Mouse (Mus musculus): ENCODE data around the gene Epp13.

Gene Epp13

DNA sequence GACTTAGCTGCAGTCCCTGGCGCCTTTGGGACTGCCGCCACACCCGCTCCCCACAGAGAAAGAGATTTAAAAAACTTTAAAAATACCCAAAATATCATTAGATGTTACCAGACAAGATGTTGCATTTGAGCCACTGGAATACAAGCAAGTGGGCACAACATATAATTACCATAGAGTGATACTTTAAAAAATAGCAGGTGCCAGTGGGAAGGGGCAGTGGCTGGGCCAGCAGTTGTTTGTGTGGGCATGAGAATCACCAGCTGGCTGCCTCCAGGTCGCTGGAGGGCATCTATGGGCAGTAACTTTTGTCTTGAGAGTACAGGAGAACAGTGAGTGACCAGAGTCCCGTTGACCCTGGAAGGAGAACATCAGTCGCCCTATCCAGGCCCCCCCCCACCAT is at the start of gene Epp13:
Gene Epp13 (plus strand): TSS at position 301 of the 400 bp plus-strand sequence.
- ChIA-PET POLR2A (no interaction called here), CTCF (no interaction called here)

DNA sequence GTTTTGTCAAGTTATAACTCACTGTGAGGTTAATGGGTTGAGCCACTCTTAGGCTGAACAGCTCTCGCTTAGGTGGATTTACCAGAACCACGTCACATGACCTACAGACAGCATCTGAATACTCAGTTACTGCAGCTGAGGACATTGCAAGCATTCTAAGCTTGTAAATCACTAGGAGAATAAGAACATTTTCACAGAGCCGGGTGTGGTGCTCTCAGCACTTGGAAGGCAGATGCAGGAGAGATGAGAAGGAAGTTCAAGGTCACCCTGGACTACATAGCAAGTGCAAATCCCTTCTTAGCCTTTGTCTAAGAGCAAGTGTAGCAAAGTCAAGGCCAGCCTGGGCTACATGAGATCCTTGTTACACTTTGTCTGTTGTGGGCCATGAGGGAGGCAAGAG is 48.3 kb upstream of the Epp13 start:
- POLR2A ChIA-PET = interaction anchor here in 3 of 4 experiments (0.5 to 1.2 kb wide), 5 partner anchors 10 to 1189 kb away, joined by 3 to 5 read pairs (median 3); partner anchors contain the start of gene Fiz1 (in 1 of the 3)
- CTCF ChIA-PET = interaction anchor here (0.5 to 2.3 kb wide), 9 partner anchors 9 to 85 kb away, joined by 3 to 8 read pairs (median 3); partner anchors contain the start of gene Zfp444 (in 1 of the 4)

DNA sequence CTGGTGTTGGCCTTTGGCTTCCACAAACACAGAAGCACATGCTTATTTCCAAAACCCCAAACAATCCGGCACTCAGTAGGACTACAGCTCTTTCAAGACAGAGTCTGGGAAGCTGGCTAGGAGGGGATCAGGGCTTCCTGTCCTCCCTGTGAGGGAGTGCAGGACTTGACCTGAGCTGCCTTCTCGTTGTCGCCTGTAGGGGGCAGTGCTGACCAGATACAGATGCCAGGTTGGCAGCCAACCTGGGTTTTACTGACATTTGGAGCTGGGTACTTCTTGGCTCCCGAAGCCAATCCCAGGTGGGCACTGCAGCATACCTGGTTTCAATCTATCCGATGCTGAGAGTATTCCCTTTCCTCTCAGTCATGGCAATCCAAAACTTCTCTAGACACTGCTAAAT is 39.4 kb upstream of the Epp13 start:
- CTCF ChIA-PET = interaction anchor here (0.5 to 3.0 kb wide), 76 partner anchors 9 to 217 kb away, joined by 3 to 33 read pairs (median 5); partner anchors contain the start of genes Galp (in 2 of the 4), Zfp78 (in 2 of the 4), Zscan5b (in 2 of the 4) and Zfp787 (in 1 of the 4)
- POLR2A ChIA-PET = interaction anchor here (0.6 to 2.8 kb wide), 14 partner anchors 13 to 898 kb away, joined by 3 to 15 read pairs (median 5); partner anchors contain the start of genes Galp (in 1 of the 4), Zfp667 (in 1 of the 4) and Zfp787 (in 1 of the 4)

DNA sequence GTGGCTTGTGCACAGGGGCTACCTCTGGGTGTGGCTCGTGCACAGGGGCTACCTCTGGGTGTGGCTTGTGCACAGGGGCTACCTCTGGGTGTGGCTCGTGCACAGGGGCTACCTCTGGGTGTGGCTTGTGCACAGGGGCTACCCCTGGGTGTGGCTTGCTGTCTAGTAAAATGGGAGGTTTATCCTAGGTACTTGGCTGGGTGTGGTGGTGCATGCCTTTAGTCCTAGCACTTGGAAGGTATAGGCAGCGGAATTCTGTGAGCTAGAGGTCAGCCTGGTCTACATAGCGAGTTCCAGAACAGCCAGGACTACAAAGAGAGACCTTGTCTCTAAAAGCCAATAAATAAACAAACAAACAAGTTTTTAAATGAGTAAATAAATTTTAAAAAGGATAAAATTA is 37.8 kb upstream of the Epp13 start:
- POLR2A ChIA-PET = interaction anchor here in 3 of 4 experiments (0.7 to 2.8 kb wide), 12 partner anchors 10 to 1195 kb away, joined by 3 to 15 read pairs (median 3); no protein-coding TSS in a partner anchor
- CTCF ChIA-PET = interaction anchor here (0.5 to 3.0 kb wide), 13 partner anchors 9 to 1267 kb away, joined by 3 to 33 read pairs (median 9); partner anchors contain the start of genes Zfp78 (in 1 of the 4) and Zscan5b (in 1 of the 4)

DNA sequence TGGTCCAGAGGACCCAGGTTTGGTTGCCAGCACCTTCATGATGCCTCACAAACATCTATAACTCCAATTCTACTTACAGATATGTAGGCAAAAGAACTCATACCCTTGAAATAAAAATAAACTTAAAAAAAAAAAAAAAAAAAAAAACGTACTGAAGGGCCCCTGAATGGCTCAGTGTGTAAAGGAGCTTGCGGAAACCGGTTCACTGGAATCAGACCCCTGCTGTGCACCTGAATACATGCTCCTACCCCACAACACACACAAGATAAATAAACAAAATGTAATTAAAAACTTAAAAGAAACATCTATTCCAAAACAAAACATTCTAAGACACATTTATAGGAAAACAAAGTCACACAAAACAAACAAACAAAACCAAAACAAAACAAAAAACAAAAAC is 32.4 kb upstream of the Epp13 start:
- POLR2A ChIA-PET = interaction anchor here in 3 of 4 experiments (0.6 to 0.8 kb wide), 3 partner anchors 20 to 79 kb away, joined by 3 to 6 read pairs (median 4); no protein-coding TSS in a partner anchor

DNA sequence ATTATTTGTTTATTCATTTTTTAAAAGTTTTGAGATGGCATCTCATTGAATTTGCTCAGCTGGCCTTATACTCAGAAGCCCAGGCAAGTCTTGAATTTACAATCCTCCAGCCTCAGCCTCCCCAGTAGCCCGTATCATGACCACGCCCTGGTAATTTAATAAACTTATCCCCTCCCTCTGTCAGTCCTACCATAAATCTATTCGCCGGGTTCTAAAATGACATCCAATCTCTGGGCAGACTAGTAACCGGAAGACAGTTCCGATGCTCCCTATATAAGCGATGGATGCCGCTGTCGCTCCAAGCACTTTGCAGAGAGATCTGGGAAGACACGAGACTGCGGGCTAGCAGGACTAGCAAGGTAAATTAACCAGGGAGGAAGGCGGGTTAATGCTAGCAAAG is 30.5 kb upstream of the Epp13 start, which contains the start of gene Zscan5b:
Gene Zscan5b (plus strand): TSS at position 301 of the 400 bp plus-strand sequence.
- POLR2A ChIA-PET = interaction anchor here in 2 of 4 experiments (0.6 to 1.0 kb wide), 3 partner anchors 10 to 65 kb away, joined by 4 to 5 read pairs (median 4); partner anchors contain the start of gene Zfp444 (in 1 of the 2)
- CTCF ChIA-PET = interaction anchor here in 3 of 4 experiments (0.6 to 5.4 kb wide), 4 partner anchors 8 to 28 kb away, joined by 3 to 27 read pairs (median 4); no protein-coding TSS in a partner anchor

More for the DNA sequence above, 32.4 kb upstream of the Epp13 start:
- CTCF ChIA-PET = interaction anchor here in 2 of 4 experiments (0.6 to 1.5 kb wide), 3 partner anchors 9 to 45 kb away, joined by 3 read pairs; no protein-coding TSS in a partner anchor

DNA sequence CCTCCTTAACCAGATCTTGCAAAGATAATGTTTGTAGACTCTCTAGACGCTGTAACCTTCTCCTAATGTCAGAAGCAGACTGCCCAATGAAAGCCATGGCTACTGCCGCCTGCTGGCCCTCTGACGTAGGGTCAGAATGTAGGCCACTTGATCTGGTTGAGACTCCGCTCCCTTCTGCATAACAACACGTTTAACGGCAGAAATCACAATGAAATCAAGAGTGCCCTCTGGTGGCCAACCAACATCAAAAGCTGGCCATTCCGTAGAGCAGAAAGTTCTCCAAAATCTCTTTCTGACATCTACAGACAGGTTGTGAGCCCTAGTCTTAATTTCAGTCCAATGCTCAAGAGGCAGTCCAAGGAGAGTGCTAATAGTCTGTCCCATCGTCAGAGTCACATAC is 24.0 kb upstream of the Epp13 start:
- ChIA-PET CTCF (interaction anchor here in 3 of 4 experiments (0.6 to 4.4 kb wide), 6 partner anchors 10 to 34 kb away, joined by 3 to 24 read pairs (median 3); no protein-coding TSS in a partner anchor), POLR2A (interaction anchor here in 1 of 4 experiments (1.0 to 1.5 kb wide), 2 partner anchors 16 to 30 kb away, joined by 4 to 5 read pairs; no protein-coding TSS in a partner anchor)

DNA sequence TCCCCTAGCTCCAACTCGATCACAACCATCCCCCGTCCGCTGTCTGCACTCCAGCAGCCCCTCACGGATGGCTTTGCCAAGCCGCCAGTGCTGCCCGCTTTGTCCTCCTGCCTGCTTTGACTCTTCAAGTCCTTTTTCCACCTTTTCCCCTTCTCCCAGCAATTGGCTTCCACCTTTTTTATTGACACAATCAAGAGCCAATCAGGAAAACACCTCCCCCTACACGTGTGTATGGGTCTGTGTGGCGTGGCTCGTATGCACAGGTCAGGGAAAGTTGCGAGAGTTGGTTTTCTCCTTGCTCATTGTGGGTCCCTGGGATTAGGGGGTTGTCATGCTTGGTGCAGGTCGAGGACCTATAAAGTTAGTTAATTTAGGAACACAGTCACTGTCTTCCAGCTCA is 12.7 kb upstream of the Epp13 start:
- CTCF ChIA-PET = interaction anchor here (0.6 to 2.8 kb wide), 31 partner anchors 8 to 837 kb away, joined by 3 to 30 read pairs (median 5); partner anchors contain the start of genes Galp (in 1 of the 4), Zfp667 (in 1 of the 4) and Zfp78 (in 1 of the 4)
- POLR2A ChIA-PET = interaction anchor here (0.6 to 7.2 kb wide), 16 partner anchors 17 to 1178 kb away, joined by 3 to 139 read pairs (median 4); partner anchors contain the start of genes U2af2 (in 1 of the 4) and Zfp78 (in 1 of the 4)

DNA sequence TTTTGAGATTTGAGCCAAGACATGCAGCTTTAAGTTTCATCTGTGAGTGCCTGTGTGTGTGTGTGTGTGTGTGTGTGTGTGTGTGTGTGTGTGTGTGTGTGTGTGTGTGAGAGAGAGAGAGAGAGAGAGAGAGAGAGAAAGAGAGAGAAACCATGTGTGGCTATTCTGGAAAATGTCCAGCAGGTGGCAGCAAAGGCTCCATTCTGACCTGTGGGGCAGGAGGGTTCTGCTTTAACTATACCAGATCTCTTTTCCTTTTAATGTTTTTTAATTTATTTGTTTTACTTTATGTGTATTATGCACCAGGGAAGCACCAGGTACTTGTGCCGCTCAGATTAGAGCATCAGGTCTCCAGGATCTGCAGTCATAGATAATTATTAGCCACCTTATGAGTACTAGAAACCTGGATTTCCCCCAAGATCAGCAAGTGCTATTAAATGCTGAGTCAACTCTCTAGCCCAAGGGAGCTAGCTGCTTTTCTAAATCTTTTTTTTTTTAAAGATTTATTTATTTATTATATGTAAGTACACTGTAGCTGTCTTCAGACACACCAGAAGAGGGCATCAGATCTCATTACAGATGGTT is 11.6 kb upstream of the Epp13 start:
- ChIA-PET POLR2A (interaction anchor here (0.5 to 7.2 kb wide), 20 partner anchors 17 to 1428 kb away, joined by 3 to 139 read pairs (median 4); partner anchors contain the start of genes Gm3854 (in 1 of the 4) and Ube2s (in 1 of the 4)), CTCF (interaction anchor here (0.6 to 2.8 kb wide), 36 partner anchors 9 to 586 kb away, joined by 3 to 30 read pairs (median 6); partner anchors contain the start of genes Galp (in 1 of the 4), Zfp667 (in 1 of the 4) and Zfp78 (in 1 of the 4))

DNA sequence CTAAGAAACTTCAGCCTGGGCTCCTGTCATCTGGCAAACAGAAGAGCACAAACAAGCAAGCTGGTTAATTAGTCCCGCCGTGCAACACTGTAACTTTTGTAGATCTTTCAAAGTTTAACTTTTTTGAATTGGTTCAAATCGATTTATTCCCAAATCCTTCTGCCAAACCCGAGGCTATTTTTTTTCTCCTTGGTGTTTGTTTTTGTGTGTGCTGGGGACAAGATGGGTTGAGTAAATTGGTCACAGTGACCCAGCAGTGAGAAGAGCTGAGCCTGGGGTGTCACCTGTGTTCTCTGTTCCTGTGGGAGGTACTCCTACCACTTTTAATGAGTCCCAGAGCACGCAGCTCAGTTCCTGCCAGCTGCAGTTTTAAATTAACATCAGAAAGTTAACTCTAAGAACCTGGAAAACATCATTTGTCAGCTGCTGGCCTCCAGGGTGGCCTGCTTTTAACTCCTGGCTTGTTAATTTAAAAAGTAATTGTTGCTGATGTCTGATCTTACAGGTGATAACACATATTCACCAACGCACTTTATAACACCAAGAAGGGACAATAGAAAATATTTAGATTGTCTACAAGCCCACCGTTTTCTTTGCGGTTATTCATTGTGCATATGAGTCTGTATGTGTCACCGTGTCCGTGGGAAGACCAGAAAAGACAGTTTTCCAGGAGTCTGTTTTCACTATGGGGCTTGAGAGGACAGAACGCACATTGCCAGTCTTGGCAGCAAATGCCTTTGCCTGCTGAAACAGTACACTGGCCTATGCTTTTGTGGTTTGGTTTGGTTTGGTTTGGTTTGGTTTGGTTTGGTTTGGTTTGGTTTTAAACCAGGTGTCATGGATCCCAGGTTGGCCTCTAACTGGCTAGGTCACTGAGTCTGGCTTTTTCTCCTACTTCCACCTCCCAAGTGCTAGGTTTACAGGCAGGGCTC is 7.9 kb upstream of the Epp13 start:
- POLR2A ChIA-PET = interaction anchor here (0.6 to 7.2 kb wide), 19 partner anchors 14 to 483 kb away, joined by 3 to 139 read pairs (median 4); partner anchors contain the start of genes Gm3854 (in 1 of the 4), Zfp667 (in 1 of the 4) and Zfp78 (in 1 of the 4)
- CTCF ChIA-PET = interaction anchor here in 3 of 4 experiments (0.6 to 3.2 kb wide), 13 partner anchors 11 to 54 kb away, joined by 3 to 14 read pairs (median 5); no protein-coding TSS in a partner anchor

DNA sequence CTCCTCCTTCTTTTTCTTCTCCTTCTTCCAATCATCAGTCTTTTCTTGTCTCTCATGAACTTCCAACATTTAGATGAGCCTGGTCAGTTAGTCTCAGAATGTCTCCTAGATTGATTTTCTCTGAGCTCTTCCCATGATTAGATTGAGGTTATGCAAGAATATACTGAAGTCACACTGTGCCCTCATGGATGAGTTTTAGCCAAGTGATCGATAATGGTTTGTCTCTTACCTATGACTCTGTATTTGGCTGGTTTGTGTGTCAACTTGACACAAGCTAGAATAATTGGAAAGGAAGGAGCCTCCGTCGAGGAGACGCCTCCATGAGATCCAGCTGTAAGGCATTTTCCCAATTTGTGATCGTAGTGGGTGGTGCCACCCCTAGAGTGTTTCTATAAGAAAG is 1.9 kb downstream of the Epp13 start:
- ChIA-PET POLR2A (interaction anchor here in 1 of 4 experiments (0.5 to 10.2 kb wide), 6 partner anchors 12 to 1169 kb away, joined by 3 to 139 read pairs (median 4); no protein-coding TSS in a partner anchor), CTCF (interaction anchor here in 2 of 4 experiments (0.8 to 1.2 kb wide), 3 partner anchors 14 to 40 kb away, joined by 3 to 5 read pairs (median 3); no protein-coding TSS in a partner anchor)

DNA sequence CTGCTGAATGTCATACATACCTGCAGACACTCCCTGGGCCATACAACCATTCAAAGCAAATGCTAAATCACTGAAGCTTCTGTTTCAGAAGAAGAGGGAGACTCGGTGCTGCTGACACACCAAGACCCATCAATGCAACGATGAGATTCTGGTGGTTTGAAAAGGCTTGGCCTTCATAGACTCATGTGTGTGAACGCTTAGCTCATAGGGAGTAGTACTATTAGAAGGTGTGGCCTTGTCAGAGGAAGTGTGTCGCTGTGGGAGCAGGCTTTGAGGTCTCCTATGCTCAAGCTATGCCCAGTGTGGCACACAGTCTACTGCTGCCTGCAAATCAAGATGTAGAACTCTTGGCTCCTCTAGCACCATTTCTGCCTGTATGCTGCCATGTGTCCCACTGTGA is 4.9 kb downstream of the Epp13 start:
- ChIA-PET CTCF (interaction anchor here in 3 of 4 experiments (0.7 to 3.5 kb wide), 4 partner anchors 16 to 62 kb away, joined by 4 to 29 read pairs (median 14); no protein-coding TSS in a partner anchor), POLR2A (interaction anchor here (0.7 to 10.2 kb wide), 20 partner anchors 9 to 1243 kb away, joined by 3 to 139 read pairs (median 6); partner anchors contain the start of genes Zfp444 (in 2 of the 4), Zfp667 (in 2 of the 4), Zfp78 (in 2 of the 4) and Fiz1 (in 1 of the 4))

DNA sequence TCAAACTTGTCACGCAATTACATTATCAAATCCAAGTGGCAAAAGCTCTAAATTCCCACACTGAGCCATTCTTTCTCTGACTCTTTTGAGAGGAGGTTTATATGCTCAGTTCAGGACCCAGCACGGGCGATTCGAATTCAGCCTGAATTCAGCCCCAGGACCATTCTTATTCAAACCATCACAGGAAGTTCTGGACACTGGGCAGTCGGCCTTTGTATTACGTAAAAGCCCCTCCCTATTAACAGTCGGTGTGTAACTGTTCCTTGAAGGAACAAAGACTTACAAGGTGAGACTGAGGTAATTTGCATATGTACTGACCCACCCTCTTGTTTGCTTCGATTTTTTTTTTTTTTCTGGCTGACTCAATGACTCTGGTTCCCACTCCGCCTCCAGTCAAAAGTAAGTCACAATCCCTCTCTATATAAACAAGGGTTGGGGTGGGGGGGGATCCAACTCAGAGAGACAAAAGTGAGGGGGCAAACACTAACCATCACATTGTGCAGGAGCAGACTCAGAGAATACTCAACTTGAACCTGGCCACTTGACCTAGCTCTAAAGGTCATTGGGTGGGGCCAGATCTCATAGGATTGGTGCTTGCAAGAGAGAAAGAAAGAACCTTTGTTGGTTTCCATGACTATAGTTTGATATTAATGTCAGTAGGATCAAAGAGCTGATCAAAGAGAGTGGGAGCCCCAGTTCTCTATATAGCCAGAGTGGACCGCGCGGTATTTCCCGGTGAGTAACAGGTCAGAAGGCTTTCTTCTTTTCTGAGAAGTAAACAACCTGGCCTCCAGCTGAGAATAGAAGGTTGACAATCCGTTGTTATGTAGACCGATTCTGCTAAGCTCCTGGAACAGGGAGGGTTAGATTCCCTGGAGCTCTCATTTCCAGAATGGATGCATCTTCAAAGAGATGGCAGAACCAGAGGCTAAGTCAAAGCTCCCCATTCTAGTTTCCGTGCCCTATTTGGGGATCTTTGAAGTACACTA is 6.0 kb downstream of the Epp13 start:
- ChIA-PET POLR2A (interaction anchor here (0.5 to 10.2 kb wide), 81 partner anchors 8 to 1357 kb away, joined by 3 to 139 read pairs (median 5); partner anchors contain the start of genes Zfp444 (in 4 of the 4), Zfp667 (in 3 of the 4), Zfp787 (in 3 of the 4) and Peg3 (in 2 of the 4)), CTCF (interaction anchor here (0.5 to 3.5 kb wide), 26 partner anchors 14 to 469 kb away, joined by 3 to 29 read pairs (median 4); partner anchors contain the start of genes Zfp667 (in 1 of the 4) and Zfp78 (in 1 of the 4))

DNA sequence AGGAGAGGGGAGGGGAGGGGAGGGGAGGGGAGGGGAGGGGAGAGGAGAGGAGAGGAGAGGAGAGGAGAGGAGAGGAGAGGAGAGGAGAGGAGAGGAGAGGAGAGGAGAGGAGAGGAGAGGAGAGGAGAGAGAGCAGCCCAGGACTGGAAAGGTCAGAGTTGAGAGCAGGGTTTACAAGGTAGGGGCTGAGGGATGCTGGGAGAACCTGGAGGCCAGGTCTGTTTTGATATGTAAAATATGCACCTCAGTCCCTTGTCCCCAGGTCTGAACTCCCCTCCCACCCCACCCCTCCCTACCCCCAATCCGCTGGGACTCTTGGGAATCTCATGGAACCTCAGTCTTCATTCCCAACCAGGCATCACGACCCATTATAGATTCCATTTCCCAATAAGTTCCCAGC is 7.5 kb downstream of the Epp13 start:
- ChIA-PET CTCF (interaction anchor here in 2 of 4 experiments (0.7 to 3.5 kb wide), 8 partner anchors 16 to 133 kb away, joined by 3 to 29 read pairs (median 10); partner anchors contain the start of gene Galp (in 1 of the 2)), POLR2A (interaction anchor here in 3 of 4 experiments (0.6 to 10.2 kb wide), 21 partner anchors 13 to 1246 kb away, joined by 3 to 139 read pairs (median 10); partner anchors contain the start of genes Fiz1 (in 1 of the 3), Peg3 (in 1 of the 3), Usp29 (in 1 of the 3) and Zfp444 (in 1 of the 3))

DNA sequence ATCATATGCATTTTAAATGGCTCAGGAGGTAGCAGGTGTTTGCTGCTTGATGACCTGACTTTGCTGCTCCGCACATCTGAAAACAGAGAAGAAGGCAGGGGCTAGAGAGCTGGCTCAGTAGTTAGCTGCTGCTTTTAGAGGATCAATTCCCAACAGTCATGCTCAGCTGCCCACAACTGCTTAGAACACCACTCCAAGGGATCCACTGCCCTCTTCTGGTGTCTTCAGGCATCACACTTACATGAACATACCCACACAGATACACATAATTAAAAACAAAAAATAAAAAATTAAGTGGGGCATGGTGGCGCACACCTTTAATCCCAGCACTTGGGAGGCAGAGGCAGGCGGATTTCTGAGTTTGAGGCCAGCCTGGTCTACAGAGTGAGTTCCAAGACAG is 9.6 kb downstream of the Epp13 start:
- ChIA-PET CTCF (interaction anchor here (0.6 to 3.1 kb wide), 24 partner anchors 18 to 135 kb away, joined by 3 to 30 read pairs (median 6); partner anchors contain the start of genes Galp (in 2 of the 4) and Zfp444 (in 1 of the 4)), POLR2A (interaction anchor here in 3 of 4 experiments (0.7 to 10.2 kb wide), 7 partner anchors 20 to 101 kb away, joined by 3 to 139 read pairs (median 4); partner anchors contain the start of genes Galp (in 1 of the 3), Zfp444 (in 1 of the 3) and Zfp78 (in 1 of the 3))

Data from embryonic stem cell, embryonic (primary cell).